Mouse (Mus musculus) adrenal gland, postnatal 4 days (tissue): Measurements from ENCODE around the gene Arhgap31. TPM values are rescaled to one million over a fixed set of nuclear protein-coding genes. Genes with fewer than 3 reads are reported as not detected.

Experiments used
- DNase-seq, 2 experiments: peaks; one replicate each; pipeline ENCODE4 v3.0.0; 2021 to 2022; ENCODE audit warnings: low spot score in 2 of 2, mixed read lengths in 2 of 2
- total RNA-seq, 2 experiments: library from RNA; stranded (reverse); gene quantifications; 2 replicates each; pipeline ENCODE4 v1.2.3; 2021

Arhgap31 gene
- total RNA-seq, 2 experiments from 2014 or later, result 31.3 to 31.4 TPM

DNA sequence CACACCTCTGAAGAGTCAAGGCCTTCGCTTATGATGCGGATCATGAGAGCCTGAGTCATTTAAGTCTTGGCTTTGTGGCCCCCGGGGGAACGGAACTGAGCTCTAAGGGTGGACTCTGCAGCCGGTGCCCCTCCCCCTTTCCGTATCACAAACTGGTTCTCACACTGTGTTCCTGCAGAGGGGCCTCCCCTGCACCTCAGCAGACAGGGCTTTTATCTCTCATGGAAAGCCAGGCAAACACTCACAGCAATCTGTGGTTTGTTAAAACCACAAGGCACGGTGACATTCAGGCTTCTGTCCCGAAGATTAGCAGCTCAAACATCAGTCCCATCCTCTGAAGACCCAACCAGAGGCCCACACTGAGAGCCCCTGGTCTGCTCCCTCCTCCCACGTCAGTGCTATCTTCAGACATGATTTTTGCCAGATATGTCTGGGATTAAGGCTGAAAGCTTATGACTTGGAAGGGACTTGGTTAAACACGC lies 59.6 kb downstream of the Arhgap31 start:
- DNase-seq, result no peak

DNA sequence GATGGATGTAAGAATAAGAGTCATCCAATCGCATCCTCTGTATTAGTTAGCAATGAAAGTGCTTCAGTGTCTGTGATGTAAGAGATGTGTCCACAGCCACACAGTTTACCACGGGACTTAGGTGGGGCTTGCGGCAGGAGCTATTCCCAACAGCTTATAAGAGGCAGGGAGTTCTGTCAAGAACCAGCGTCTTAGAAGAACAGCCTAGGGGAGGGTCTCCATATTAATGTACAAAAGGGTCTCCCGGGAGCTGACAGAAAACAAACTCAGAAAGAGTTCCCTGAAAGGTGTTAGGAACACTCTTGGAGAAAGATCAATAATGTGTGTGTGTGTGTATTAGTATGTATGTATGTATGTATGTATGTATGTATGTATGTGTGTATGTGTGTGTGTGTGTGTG lies 60.4 kb downstream of the Arhgap31 start:
- no peak for DNase-seq

DNA sequence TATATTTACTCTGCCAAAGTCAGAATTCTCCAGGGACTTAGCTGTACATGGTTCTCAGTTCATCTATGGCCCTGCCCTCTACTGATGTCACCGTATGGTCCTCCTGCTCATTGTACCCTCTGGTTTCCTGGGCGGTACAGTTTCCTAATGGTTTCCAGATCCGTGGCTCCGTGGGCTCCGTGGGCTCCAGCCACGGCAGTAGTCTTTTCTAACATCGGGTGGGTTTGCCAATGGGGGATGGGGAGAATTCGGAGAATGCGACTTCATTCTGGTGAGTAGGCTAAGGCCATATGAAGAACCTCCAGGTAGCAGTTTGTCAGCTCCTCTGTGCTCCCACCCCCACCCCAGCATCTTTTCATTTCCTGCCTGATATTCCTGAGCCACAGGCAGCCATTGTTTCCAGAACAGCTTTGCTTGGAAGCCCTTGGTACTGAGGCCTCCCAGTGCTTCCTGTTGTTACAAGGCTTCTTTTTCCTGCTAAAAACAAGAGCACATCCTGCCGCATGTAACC lies 61.3 kb downstream of the Arhgap31 start:
- no peak for DNase-seq

DNA sequence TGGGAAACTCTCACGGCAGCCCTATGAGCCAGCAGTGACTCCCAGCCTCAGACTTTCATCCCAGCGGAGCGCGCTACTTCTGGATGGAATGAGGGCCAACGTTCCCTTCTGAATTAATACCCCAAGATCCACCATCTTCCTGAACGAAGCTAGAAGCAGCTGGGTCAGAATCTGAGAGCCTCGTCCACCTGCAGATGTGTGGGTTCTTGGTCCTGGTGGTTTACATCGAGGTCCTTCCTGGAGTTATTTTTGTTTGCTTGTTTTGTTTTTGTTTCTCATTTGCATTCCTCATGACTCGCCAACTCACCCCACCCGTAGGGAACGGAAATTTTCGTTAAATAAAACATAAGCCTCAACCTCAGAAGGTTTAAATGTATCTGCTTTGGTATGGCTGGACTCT lies 61.8 kb downstream of the Arhgap31 start:
- DNase-seq, result no peak

DNA sequence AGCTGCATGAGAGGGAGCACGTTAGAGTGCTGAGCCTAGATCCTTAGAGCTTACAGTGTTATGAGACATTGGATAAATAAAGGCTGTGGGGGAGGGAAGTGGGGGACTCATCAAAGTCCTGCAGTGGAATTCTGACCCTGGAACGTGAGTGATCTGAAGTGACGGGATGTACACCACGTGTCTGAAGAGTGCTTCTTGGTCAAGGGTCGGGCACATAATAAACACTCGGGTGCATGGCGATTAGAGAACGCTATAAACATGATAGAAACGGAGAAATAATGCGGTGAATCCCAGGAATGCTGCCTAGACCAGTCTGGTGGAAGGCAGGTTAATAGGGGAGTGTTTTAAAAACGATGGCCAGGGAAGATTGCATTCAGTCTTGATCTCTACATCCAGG lies 63.6 kb downstream of the Arhgap31 start:
- DNase-seq, result no peak

DNA sequence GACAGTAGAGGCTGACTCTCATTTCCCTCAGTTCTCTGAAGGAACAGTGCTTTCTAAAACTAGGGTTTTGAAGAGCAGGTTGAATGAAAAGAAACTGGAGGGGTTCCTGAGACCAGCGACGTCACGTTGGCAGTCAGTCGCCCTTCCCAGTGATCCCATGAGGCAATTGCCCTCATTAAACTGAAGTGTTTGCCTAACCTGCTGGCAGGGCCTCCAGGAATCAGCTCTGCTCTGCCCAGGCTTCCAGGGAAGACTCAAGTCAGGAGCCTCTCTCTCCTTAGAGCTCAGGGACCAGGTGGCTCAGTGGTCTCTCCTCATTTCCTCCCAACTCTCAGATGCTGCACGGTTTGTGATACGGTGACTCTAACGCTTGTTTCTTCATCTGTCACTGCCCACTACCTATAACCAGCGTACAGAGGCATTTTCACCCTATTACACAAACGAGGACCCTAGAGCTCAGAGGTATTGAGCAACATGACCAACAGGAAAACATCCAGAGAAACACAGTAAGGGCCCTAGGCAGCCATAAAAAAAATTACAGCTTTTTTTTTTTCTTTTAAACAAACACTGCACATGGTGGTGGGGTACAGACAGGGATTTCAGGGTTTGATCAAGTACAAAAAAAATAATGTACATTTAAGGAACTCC lies 64.2 kb downstream of the Arhgap31 start:
- DNase-seq, result no peak

DNA sequence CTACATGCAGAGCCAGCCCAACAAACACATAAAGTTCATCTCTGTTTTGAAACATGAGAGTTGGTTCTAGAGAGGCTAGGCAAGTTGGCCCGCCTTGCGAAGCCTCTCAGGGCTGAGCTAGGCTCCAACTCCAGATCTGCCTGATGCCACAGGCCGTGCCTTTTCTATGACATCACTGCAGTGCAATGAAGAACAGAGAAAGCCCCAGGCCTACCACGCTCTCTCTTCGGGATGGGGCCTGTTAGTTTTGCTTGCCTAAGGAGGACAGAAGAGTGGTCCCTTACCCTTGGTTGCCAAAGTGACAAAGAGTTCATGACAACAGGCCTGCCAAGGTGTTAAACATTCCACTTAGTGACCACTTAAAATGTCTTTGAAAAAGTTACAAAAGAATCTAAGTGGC lies 64.9 kb downstream of the Arhgap31 start:
- DNase-seq, result no peak

DNA sequence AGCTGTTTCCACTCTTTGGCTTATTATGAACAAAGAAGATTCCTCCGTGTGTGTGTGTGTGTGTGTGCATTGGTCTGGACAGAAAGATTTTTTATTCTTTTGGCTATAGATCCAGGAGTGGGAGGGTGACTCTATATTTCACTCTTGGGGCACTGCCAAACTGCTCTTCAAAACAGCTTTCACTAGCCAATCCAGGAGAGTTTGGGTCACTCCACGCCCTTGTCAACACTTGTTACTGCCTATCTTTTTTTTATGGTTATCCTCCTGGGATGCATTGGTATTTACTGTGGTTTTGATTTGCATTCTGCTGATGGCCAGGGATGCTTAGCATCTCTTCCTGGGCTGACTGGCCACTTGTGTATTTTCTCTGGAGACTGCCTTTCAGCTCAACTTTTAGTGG lies 68.6 kb downstream of the Arhgap31 start:
- DNase-seq, result no peak

DNA sequence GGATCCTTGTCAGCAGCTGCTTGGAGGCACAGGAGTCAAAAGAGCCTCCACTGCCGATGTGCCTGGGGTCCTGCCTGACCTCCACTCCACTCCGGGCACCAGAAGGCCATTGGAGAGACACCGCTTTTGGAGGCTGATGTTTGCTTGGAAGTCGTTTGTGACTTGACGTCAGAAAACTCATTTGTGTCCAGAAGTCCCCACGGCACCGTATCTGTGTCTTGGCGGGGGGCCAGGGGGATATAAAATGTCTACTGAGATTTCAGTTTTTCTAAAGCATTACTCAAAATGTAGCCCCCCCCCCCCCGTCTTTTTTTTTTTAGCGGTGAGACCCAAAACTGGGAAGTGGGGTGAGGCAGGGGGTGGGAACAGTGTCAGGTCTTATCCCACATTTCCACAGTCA lies 76.0 kb downstream of the Arhgap31 start:
- no peak for DNase-seq

DNA sequence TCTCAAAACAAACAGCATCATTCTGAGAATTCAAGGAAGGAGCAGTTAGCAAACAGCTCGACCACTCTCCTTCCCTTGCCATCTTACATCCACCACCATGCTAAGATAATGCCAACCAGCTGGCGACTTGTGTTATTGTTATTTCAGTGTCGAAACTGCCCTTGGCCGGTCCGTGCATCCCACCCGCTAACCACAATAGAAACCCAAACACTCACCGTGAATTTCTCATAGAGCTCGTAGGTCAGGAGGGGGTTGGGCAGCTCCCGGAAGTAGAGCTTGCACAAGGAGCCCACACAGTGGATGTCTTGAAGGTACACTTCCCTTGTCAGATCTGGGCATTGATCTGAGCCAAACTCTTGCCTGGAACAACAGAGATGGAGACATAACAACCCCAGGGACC lies 76.4 kb downstream of the Arhgap31 start:
- no peak for DNase-seq

DNA sequence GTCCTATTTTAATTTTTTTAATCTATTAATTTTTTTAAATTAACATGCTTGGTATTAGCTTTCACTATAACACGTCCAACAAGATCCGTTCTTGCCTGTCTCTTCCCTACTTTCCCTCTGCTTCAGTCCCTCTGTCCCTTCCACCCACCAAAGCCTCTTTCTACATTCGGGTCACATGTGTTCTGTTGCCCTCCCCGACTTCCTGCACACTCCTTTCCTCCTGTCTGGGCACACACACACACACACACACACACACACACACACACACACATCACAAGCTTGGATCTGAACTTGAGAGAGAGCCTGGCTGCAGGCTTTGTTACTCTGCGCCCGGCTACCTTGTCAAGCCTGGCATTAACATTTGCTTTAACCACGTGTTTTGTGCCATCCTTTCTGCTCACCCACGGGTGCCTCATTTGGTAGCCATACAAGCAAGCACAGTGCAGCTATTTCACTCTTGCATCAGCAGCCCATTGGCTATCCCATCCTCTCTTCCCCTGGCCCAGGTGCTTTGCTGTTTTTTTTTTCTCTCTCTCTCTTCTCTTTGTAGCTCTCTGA lies 77.2 kb downstream of the Arhgap31 start:
- no peak for DNase-seq

DNA sequence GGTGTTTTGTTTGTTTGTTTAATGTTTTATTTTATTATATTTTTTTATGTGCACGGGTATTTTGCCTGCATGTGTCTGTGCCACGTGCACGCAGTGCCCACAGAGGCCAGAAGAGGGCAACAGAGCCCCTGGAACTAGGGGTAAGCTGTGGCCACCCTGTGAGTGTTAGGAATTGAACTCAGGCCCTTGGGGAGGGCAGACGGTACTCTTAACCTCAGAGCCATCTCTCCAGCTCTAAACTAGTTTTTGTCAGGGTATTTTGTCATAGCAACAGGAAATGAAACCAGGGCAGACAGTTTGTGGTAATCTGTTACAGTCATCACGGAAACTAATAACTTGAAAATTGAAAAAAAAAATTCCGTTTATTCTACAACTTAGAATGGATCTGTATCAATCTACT lies 80.9 kb downstream of the Arhgap31 start:
- peak in 1 of 2 experiments; percentile 27 for DNase-seq

DNA sequence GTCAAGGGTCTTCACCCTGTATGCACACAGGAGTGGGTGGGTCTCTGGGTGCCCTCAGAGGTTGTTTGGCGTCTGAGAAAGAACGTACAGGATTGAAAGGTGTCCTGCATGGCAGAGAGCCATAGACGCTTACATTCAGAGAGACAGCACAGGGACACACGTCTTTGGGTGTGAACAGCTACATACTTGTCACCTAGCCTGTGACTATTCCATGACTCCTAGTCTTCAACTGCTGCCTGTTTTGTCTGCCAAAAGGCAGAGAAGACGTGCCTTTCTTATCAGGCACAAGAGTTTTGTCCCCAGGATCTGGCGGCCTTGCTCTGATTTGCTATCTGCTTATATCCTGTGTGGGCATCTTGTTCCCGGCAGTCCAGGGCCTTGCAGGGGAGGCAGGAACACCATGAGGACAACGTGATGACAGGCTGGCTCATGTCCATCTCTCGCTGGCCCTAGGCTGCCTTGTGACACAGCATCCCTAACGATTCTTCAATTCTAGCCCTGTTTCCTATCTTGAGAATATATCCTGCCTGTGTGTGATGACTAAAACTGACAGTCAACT lies 87.2 kb downstream of the Arhgap31 start:
- no peak for DNase-seq

DNA sequence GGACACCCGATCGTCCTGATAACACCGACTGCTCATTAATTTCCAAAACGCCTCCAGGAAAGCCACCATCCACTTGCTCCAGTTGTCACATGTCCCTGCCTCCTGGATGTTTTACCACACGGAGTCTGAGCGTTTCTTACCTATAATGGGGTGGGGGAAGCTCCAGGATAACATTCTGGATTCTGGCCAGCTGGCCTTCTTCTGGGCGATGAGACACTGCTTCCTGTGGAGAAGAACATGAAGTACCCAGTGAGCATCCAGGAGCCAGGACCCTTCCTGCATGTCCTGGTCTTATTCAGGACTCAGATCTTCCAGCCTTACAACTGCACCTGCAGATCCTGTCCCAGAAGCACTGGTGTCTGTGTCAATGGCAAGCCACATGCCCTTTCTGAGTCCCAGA lies 87.7 kb downstream of the Arhgap31 start:
- DNase-seq, result no peak

DNA sequence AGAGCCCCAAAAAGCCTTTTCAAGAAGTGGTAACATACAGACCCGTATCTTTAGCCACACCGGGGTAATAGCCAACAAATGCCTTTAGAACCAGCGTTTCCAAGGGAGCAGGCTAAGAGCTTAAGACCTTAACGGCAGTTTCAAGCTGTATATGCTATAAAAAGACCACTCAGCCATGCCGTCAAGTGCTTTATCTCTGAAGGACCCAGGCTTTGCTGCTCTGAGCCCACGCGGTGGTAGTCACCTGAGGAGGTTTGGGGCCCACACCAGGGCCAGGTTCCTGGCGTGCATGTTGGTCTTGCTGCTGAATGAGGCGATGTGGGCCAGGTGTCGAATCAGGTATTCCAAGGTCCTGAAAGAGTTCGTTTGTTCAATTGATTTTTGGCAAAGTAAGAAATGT lies 88.8 kb downstream of the Arhgap31 start:
- no peak for DNase-seq

DNA sequence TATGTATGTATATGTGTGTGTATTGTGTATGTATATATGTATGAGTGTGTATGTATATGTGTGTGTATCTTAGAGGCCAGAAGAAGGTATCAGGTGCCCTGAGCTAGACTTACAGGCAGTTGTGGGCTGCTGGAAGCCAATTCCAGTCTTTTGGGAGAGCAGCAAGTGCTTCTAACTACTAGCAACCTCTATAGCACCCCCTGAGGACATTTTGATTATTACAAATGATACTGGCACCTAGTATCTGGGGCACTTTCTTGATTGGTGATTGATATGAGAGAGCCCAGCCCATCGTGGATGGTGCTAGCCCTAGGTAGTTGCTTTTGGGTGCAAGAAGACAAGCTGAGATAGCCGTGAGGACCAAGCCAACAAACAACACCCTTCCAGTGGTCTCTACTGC lies 90.8 kb downstream of the Arhgap31 start:
- no peak for DNase-seq

DNA sequence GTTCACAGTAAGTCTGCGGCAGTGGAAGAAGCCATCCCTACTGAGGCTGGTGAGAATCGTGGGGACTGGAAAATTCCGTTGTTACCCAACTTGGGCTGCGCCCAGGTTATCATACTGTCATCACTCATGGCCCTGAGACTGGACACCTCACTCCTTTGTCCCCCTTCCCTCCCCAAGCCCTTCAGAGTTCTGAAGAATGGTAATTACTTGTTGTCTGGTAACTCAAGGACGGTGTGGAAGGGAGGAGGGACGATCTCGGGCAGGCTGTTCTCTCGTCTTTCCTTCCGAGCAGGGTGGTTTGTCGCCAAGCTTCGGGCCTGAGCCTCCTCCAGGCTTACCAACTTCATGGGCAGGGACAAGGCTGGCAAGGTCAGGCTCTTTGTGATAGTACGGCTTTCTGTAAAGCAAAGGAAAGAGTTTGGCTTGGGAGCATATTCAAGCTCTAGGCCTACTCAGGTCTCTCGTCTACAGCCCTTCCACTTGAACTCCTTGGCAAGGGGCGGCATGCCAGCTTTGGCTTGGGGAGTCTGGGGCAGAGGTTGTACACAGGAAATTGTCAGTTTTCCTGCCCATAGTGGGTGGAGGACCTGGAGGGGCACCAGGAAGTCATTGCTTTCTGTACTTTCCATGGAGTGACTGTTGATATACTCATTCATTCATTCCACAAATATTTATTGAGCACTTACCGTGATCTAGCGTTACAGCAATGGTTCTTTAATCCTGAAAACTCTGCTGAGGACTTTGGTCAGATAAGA lies 92.2 kb downstream of the Arhgap31 start:
- DNase-seq, result no peak

DNA sequence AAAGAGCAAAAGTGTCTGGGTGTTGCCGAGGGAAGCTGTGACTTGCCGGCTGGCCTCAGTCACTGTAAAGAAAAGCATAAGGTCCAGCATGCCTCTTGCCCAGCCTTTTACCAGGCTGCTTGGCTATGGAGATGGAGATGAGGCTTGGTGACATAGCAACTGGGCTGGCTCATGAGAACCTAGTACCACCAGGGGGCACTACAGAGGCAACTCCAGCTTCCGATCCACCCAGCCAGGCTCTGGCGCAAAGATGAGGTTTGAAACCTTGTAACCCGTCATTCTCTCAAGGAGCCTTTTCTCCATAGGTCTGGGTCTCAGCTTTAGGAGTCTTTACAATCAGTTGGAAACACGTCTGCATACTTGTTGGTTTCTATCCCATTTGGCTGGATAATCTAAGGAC lies 94.0 kb downstream of the Arhgap31 start:
- DNase-seq, result peak; percentile 48 to 53

DNA sequence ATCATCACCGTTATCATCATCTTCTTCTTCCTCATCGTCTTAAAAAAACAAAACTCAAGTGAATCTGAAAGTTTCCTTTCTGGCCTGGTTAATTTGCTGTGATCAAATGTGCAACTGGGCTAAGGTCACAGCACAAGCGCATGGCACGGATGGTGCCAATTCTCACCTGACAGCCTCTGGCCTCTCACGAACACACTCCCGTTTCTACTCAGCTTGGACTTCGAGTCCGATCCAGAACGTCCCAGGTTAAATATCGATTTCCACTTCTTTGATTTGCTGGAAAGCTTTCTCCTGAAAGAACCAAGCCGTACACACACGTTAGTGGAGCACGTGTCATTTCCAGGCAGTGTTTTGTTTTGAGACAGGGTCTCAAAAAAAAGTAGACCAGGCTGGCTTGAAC lies 95.1 kb downstream of the Arhgap31 start:
- no peak for DNase-seq

DNA sequence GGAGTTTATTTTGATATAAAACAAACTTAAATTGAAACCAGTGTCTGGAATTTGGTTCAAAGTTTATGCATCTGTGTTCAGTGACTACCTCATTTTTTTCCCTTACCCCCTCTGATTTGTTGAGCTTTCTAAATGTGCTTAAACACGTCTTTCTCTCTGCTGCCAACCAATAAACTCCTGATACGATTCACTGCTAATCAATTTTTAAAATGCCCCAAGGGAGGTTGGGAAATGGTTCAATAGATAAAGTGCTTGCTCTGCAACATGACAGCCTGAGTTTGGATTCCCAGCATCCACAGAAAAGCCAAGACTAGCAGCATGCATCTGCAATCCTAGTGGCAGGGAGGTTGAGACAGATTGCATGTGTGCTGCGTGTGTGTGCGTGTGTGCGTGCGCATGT lies 99.4 kb downstream of the Arhgap31 start:
- no peak for DNase-seq

DNA sequence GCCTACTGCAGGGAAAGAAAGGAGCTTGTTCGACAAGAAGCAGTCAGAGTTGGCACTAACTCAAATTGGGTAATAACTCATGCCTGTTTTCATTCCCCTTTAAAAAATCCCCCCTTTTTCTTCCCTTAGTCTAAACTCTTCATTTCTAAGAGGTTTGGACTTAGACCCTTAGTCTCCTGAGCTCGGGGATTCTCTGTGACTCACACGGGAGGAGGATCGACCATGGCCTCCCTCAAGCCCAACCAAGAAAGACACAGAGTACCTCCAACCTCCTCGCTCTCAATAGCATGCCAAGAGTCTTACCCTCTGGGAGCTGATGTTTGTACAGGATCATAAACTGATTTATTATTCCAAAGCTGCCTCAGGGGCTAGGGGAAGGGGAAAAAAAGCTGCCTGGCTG lies 100.4 kb downstream of the Arhgap31 start:
- DNase-seq, result no peak

DNA sequence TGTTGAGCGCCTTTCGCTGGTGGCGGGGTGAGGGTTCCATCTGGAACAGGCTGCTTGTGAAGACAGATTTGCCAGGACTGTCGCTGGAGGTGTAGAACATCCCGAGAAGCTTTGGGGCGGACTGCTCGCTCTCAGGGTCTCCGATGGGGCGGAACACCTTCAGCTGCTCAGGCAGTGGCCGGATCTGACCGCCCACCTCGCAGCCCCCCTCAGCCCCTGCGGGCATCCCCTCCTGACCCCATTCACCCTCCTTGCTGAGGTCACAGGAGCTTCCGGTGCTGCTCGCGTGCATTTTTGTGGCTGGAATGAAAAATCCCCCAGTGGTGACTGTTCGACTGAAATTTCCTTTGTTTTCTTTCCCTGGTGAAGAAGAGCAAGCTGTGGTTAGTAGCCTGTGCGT lies 104.0 kb downstream of the Arhgap31 start:
- no peak for DNase-seq
